Mouse (Mus musculus): ENCODE results near the gene Krtap26-1. TPM values are rescaled to one million over a fixed set of nuclear protein-coding genes. Genes with fewer than 3 reads are reported as not detected.

The Krtap26-1 gene
- polyA plus RNA-seq, 1 experiment from 2014 or later: not detected

GRCm38 (mm10) chr16:88599504-88600237 lies 47.9 kb downstream of the Krtap26-1 start:
- Histone ChIP-seq H3K4me3 (ENCODE audit: low read depth, low read length) (no peak overlapping the region), H3K9me3 (replicated peaks; ENCODE audit: control insufficient read depth, low read length) (no peaks in the 10 kb centered on the region), H3K27me3 (replicated peaks; ENCODE audit: control insufficient read depth, insufficient read depth, low read length) (no peaks in the 10 kb centered on the region), H3K4me1 (ENCODE audit: control insufficient read depth, insufficient read depth, low read length) (no peaks in the 10 kb centered on the region), H3K36me3 (ENCODE audit: control insufficient read depth, insufficient read depth, low read length) (no peaks in the 10 kb centered on the region), H3K4me2 (ENCODE audit: low read length) (no peak overlapping the region), H3K9ac (ENCODE audit: low read length) (no peak overlapping the region), H3K27ac (ENCODE audit: low read depth, low read length) (no peak overlapping the region)
- ATAC-seq (no peak), DNase-seq (ENCODE audit: low spot score) (no peak)
- 58% methylated on average over 16 of the region's 16 CpGs for WGBS

Other genes with a start within 250 kb of the Krtap26-1 start
- gene Cldn17, start 140.8 kb downstream of the Krtap26-1 start, polyA plus RNA-seq (2014; fragmentation: Nextera tagmentation; extraction: Ambion mirVana): not detected in 2 replicates
- not detected in 2 replicates for gene Cldn8, start 84.6 kb downstream of the Krtap26-1 start, polyA plus RNA-seq (2014; fragmentation: Nextera tagmentation; extraction: Ambion mirVana)
- not detected in 2 replicates for gene Krtap24-1, start 35.5 kb downstream of the Krtap26-1 start, polyA plus RNA-seq (2014; fragmentation: Nextera tagmentation; extraction: Ambion mirVana)
- gene 2310079G19Rik, start 20.1 kb downstream of the Krtap26-1 start, polyA plus RNA-seq (2014; fragmentation: Nextera tagmentation; extraction: Ambion mirVana): not detected in 2 replicates
- not detected in 2 replicates for gene Krtap27-1, start 23.9 kb upstream of the Krtap26-1 start, polyA plus RNA-seq (2014; fragmentation: Nextera tagmentation; extraction: Ambion mirVana)
- not detected in 2 replicates for gene 2310061N02Rik, start 60.2 kb upstream of the Krtap26-1 start, polyA plus RNA-seq (2014; fragmentation: Nextera tagmentation; extraction: Ambion mirVana)
- not detected in 2 replicates for gene Krtap13-1, start 81.1 kb upstream of the Krtap26-1 start, polyA plus RNA-seq (2014; fragmentation: Nextera tagmentation; extraction: Ambion mirVana)
- gene Krtap13, start 103.8 kb upstream of the Krtap26-1 start, polyA plus RNA-seq (2014; fragmentation: Nextera tagmentation; extraction: Ambion mirVana): not detected in 2 replicates
- not detected in 2 replicates for gene 2310034C09Rik, start 111.1 kb upstream of the Krtap26-1 start, polyA plus RNA-seq (2014; fragmentation: Nextera tagmentation; extraction: Ambion mirVana)
- not detected in 2 replicates for gene 2310057N15Rik, start 126.4 kb upstream of the Krtap26-1 start, polyA plus RNA-seq (2014; fragmentation: Nextera tagmentation; extraction: Ambion mirVana)
- gene Gm5965, start 130.1 kb upstream of the Krtap26-1 start, polyA plus RNA-seq (2014; fragmentation: Nextera tagmentation; extraction: Ambion mirVana): not detected in 2 replicates
- gene Gm20741, start 164.4 kb upstream of the Krtap26-1 start, polyA plus RNA-seq (2014; fragmentation: Nextera tagmentation; extraction: Ambion mirVana): not detected in 2 replicates
- gene Krtap15, start 172.4 kb upstream of the Krtap26-1 start, polyA plus RNA-seq (2014; fragmentation: Nextera tagmentation; extraction: Ambion mirVana): not detected in 2 replicates
- gene Krtap14, start 178.3 kb upstream of the Krtap26-1 start, polyA plus RNA-seq (2014; fragmentation: Nextera tagmentation; extraction: Ambion mirVana): not detected in 2 replicates
- gene Krtap19-1, start 221.6 kb upstream of the Krtap26-1 start, polyA plus RNA-seq (2014; fragmentation: Nextera tagmentation; extraction: Ambion mirVana): not detected in 2 replicates
- not detected in 2 replicates for gene Krtap19-2, start 226.5 kb upstream of the Krtap26-1 start, polyA plus RNA-seq (2014; fragmentation: Nextera tagmentation; extraction: Ambion mirVana)
- gene Krtap19-3, start 230.2 kb upstream of the Krtap26-1 start, polyA plus RNA-seq (2014; fragmentation: Nextera tagmentation; extraction: Ambion mirVana): not detected in 2 replicates
- gene Krtap19-4, start 237.3 kb upstream of the Krtap26-1 start, polyA plus RNA-seq (2014; fragmentation: Nextera tagmentation; extraction: Ambion mirVana): not detected in 2 replicates
- gene Krtap19-5, start 248.7 kb upstream of the Krtap26-1 start, polyA plus RNA-seq (2014; fragmentation: Nextera tagmentation; extraction: Ambion mirVana): not detected in 2 replicates

All from forebrain, embryonic 14.5 days (tissue).